17 mouse cellular contexts compared by ENCODE assay signal in genomic region chr8:39742377-39742776, GRCm38 (mm10).
DNase-seq lines count a peak whose midpoint lies in the region.
"Had no signal": no experiment of that assay in that cellular context is flagged by ENCODE, and none has a peak within 500 bp of the region (broad histone marks: within the 10 kb centered on the region; RNA-seq: fewer than 3 reads in every experiment).

No protein-coding gene starts in this region.

- DNase-seq in left cerebral cortex, adult 11 months (ENCODE audit: low spot score), result peak; percentile 12
- no peak for DNase-seq in left cerebral cortex, postnatal 36 days (ENCODE audit: low spot score in 2 of 2)
- peak; percentile 32 for DNase-seq in right cerebral cortex, adult 18-20 months
- no peak for DNase-seq in right cerebral cortex, postnatal 25 days
- peak; percentile 85 for DNase-seq in brain, adult 2 months (ENCODE audit: low read depth, low spot score)
- DNase-seq in urinary bladder, postnatal 14 days (ENCODE audit: low spot score), result no peak
- DNase-seq in kidney, postnatal 4 days, result no peak
- DNase-seq: adrenal gland, postnatal 14 days; cerebellum, adult 8-10 months; cerebellum, postnatal 36 days; embryo, embryonic 11 days; heart, postnatal 36 days; kidney, adult 9 months; kidney, postnatal 14 days; lung, embryonic 14.5 days; retina, postnatal 1 day; spleen, adult 18-20 months had no signal

- intact Hi-C loops in left cerebral cortex, postnatal 36 days (cut with DNase I), result no loop called here

Comparison
In these comparisons a context has a peak if more than half of its experiments do, and no peak if none do; other contexts are left out.
1. DNase-seq: peak in left cerebral cortex, adult 11 months (single experiment), right cerebral cortex, adult 18-20 months (single experiment) and brain, adult 2 months (single experiment); none in left cerebral cortex, postnatal 36 days (0 of 2), right cerebral cortex, postnatal 25 days (single experiment), urinary bladder, postnatal 14 days (single experiment) and kidney, postnatal 4 days (0 of 2).